Mouse (Mus musculus) macrophage (primary cell): Measurements from ENCODE around the gene Utp11. TPM values are rescaled to one million over a fixed set of nuclear protein-coding genes. Genes with fewer than 3 reads are reported as not detected.

Source experiments
- H3K27ac ChIP-seq: fragments of 350-480 bp; formaldehyde crosslinking; 2 replicates; pipeline ENCODE4 v1.9.0; 2021
- H3K36me3 ChIP-seq: fragments of 350-480 bp; formaldehyde crosslinking; 2 replicates; pipeline ENCODE4 v1.9.0; 2021; ENCODE audit errors: inconsistent target
- H3K4me3 ChIP-seq: fragments of 350-480 bp; formaldehyde crosslinking; 2 replicates; pipeline ENCODE4 v1.9.0; 2021; ENCODE audit errors: inconsistent target
- H3K79me2 ChIP-seq: fragments of 350-480 bp; formaldehyde crosslinking; 2 replicates; pipeline ENCODE4 v1.9.0; 2021; ENCODE audit errors: inconsistent target
- WGBS: methylation state at CpG from one replicate; pipeline ENCODE4 v1.1.7; 2026; ENCODE audit warnings: inconsistent platforms; ENCODE audit not compliant: missing documents; 5-methylcytosine and 5-hydroxymethylcytosine counted together
- polyA plus RNA-seq: library from polyadenylated mRNA; stranded (reverse); fragments of 250-400 nt; gene quantifications from 3 replicates; pipeline ENCODE4 v1.2.4, GENCODE M21; 2018; ENCODE audit warnings: inconsistent platforms

Gene Utp11
- polyA plus RNA-seq, 1 experiment from 2014 or later = 58.7 TPM

DNA sequence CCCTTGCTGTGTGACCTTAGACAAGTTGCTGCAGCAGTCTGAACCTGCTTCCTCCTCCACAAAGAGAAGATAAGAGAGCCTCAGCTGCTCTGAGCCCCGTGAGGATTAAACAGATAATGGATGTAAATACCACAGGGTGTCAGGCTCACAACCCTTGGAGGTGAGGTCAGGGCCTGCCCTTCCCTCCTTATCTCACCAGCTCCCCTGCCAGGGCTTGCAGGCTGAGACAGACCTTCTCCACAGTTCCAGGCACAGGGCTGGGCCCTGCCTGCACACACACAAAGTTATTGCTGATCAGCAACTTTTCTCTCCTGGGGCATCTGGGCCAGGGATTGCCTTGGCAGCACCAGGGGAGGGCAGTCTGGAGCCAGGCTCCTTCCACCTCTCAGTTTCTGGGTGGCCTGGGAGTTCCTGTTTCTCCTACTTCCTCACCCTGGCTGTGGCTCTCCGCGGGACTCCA is 48.4 kb downstream of the Utp11 start:
- Histone ChIP-seq H3K36me3 (no peaks in the 10 kb centered on the region), H3K27ac (no peak overlapping the region), H3K4me3 (no peak overlapping the region), H3K79me2 (no peaks in the 10 kb centered on the region)
- 4% methylated on average over 3 of the region's 3 CpGs for WGBS

DNA sequence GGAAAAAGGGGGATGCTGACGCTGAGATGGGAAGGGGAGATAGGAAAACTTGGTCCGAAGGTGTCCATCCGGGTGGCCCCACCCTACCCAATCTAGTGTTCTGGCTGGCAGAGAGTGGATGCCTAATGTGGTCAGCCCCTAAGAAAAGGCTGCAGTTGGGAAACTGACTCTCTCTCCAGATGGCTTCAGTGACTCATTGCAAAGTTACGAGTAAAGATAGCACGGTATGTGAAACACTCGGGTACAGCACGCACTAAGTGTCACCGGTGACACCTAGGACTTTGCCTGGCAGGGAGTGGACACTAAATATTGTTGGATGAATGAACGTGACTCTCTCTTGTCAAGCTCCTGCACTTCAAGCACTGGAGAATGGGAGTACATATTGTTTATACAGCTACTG is 49.5 kb downstream of the Utp11 start:
- Histone ChIP-seq H3K79me2 (no peaks in the 10 kb centered on the region), H3K36me3 (no peaks in the 10 kb centered on the region), H3K27ac (no peak overlapping the region), H3K4me3 (no peak overlapping the region)
- 95% methylated on average over 9 of the region's 9 CpGs for WGBS

DNA sequence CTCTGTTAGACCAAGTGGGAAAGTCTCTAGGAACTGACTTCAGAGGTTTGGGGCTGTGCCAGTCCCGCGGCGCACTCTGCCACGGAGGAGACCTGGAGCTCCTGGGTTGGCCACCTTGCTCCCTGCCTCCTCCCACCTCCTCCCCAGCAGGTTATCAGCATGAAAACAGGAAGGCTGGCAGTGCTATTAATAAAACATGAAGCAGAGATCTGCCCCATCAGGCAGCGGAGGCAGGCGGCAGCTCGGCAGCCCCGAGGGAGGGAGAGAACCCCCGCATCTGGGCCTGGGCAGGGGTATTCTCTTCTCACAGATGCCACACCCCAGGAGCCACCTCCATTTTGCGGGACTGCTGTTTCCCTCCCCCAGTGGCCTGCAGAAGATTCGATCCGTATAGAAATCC is 53.7 kb downstream of the Utp11 start:
- Histone ChIP-seq H3K36me3 (no peaks in the 10 kb centered on the region), H3K4me3 (no peak overlapping the region), H3K27ac (no peak overlapping the region), H3K79me2 (no peaks in the 10 kb centered on the region)
- WGBS = 5% methylated on average over 8 of the region's 12 CpGs

DNA sequence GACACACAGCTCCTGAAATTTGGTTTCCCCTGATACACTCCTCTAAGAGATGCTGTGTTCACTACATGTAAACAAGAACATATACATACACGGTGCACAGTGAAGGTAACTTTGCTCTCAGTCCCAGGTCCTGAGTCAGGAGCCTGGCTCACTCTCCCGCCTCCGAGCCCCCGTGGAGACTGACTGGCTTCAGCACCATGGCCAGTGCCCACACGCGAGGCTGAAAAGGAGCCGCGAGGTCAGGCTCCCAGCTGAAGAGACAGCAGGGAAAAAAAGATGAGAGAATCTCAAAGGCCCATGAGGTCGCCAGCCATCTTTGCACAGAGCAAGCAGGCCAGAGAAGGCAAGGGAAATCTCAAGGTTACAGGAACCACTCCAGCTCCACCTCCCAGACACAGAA is 60.1 kb downstream of the Utp11 start:
- no peak overlapping the region for H3K27ac ChIP-seq
- no peaks in the 10 kb centered on the region for H3K36me3 ChIP-seq
- no peaks in the 10 kb centered on the region for H3K79me2 ChIP-seq
- H3K4me3 ChIP-seq = no peak overlapping the region
- 8% methylated on average over 9 of the region's 9 CpGs for WGBS

DNA sequence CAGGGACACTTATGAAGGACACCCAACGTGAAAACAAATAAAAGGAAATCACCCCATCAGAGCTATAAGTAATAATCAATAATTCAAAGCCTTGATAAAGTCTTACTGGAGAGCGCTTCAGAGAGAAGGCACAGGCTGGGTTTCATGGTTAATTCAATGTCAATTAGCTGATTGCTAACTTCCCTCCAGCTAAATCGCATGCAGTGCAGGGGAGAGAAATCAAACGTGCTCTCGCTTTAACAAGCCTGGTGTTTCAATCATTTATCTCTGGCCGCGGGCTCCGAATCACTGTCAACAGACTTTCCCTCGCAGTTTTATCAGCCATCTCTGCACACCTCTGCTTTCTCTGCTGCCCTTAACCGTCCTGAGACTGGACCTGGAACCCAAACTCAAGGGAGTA is 60.5 kb downstream of the Utp11 start:
- H3K27ac ChIP-seq = no peak overlapping the region
- no peaks in the 10 kb centered on the region for H3K36me3 ChIP-seq
- H3K79me2 ChIP-seq = no peaks in the 10 kb centered on the region
- no peak overlapping the region for H3K4me3 ChIP-seq
- 76% methylated on average over 10 of the region's 10 CpGs for WGBS

GRCm38 (mm10) chr4:124631456-124631855 is 61.9 kb downstream of the Utp11 start:
- WGBS = 45% methylated on average over 4 of the region's 4 CpGs
- Histone ChIP-seq H3K4me3 (no peak overlapping the region), H3K79me2 (no peaks in the 10 kb centered on the region), H3K36me3 (no peaks in the 10 kb centered on the region), H3K27ac (no peak overlapping the region)

Other genes with a start within 250 kb of the Utp11 start
- gene 3100002H09Rik, start 82.8 kb downstream of the Utp11 start, polyA plus RNA-seq = 0.19 TPM in 1 of 3 replicates, not detected in the others
- gene Pou3f1, start 36.8 kb downstream of the Utp11 start, polyA plus RNA-seq = 0.49 to 1.1 TPM (median 0.70 TPM) in 3 replicates
- gene Fhl3, start 7.1 kb upstream of the Utp11 start, polyA plus RNA-seq = 24.2 to 70.3 TPM (median 28.8 TPM) in 3 replicates
- 38.3 to 63.8 TPM (median 62.7 TPM) in 3 replicates for gene Sf3a3, start 21.2 kb upstream of the Utp11 start, polyA plus RNA-seq
- gene Inpp5b, start 48.2 kb upstream of the Utp11 start, polyA plus RNA-seq = 20.2 to 23.6 TPM (median 22.9 TPM) in 3 replicates
- gene Mtf1, start 108.5 kb upstream of the Utp11 start, polyA plus RNA-seq = 12.8 to 14.1 TPM (median 13.2 TPM) in 3 replicates
- 12.5 to 25.5 TPM (median 17.8 TPM) in 3 replicates for gene Yrdc, start 157.1 kb upstream of the Utp11 start, polyA plus RNA-seq
- gene 1110065P20Rik, start 157.6 kb upstream of the Utp11 start, polyA plus RNA-seq = 2.6 to 13.3 TPM (median 13.0 TPM) in 3 replicates
- gene Maneal, start 168.6 kb upstream of the Utp11 start, polyA plus RNA-seq = 0.18 to 0.49 TPM (median 0.26 TPM) in 3 replicates
- not detected in 3 replicates for gene Epha10, start 187.3 kb upstream of the Utp11 start, polyA plus RNA-seq
- 8.4 to 11.2 TPM (median 9.5 TPM) in 3 replicates for gene 9930104L06Rik, start 243.4 kb upstream of the Utp11 start, polyA plus RNA-seq
- 4.8 to 19.0 TPM (median 15.7 TPM) in 3 replicates for gene Cdca8, start 245.7 kb upstream of the Utp11 start, polyA plus RNA-seq